Mouse (Mus musculus) liver, embryonic 14.5 days (tissue): ENCODE data around the gene Hpdl. TPM values are rescaled to one million over a fixed set of nuclear protein-coding genes. Genes with fewer than 3 reads are reported as not detected.

Experiments used
- ATAC-seq: fragments of 200-750 bp; cut with Nextera tagmentation; 2 replicates; pipeline ENCODE4 v1.8.0; 2017; ENCODE audit warnings: moderate number of reproducible peaks, mild to moderate bottlenecking, moderate library complexity; ENCODE audit not compliant: insufficient read depth
- DNase-seq, 3 experiments: peaks; one replicate each; pipeline ENCODE4 v3.0.0-alpha.2; 2012 to 2013; ENCODE audit warnings: low read depth in 3 of 3, low spot score in 3 of 3
- H3K27ac ChIP-seq: fragments of 300-500 bp; sonication (generic); 2 replicates; pipeline ENCODE4 v1.5.1; 2014; ENCODE audit warnings: moderate library complexity, mild to moderate bottlenecking, control low read depth, inconsistent platforms
- H3K27me3 ChIP-seq: fragments of 300-500 bp; sonication (generic); 2 replicates; pipeline ENCODE4 v1.6.1; 2014; ENCODE audit warnings: mild to moderate bottlenecking, low read length, moderate library complexity; ENCODE audit not compliant: control insufficient read depth, insufficient read depth
- H3K36me3 ChIP-seq: fragments of 300-500 bp; sonication (generic); replicated peaks from 2 replicates; pipeline ENCODE4 v1.6.1; 2014; ENCODE audit warnings: low read depth; ENCODE audit not compliant: control insufficient read depth, insufficient read depth
- H3K4me1 ChIP-seq, 2 experiments: fragments of 200-500 bp in 1 of 2; fragments of 300-500 bp in 1 of 2; sonication (generic) in 1 of 2; replicated peaks; 2 replicates each; pipeline ENCODE4 v1.6.1; 2012 to 2014; ENCODE audit warnings: antibody characterized with exemption in 1 of 2, inconsistent platforms in 1 of 2, low read length in 1 of 2; ENCODE audit not compliant: control insufficient read depth in 2 of 2, insufficient read depth in 2 of 2
- H3K4me2 ChIP-seq: fragments of 300-500 bp; sonication (generic); 2 replicates; pipeline ENCODE4 v1.6.1; 2014; ENCODE audit warnings: low read depth, mild to moderate bottlenecking, control low read depth, moderate library complexity
- H3K4me3 ChIP-seq, 2 experiments: fragments of 200-500 bp in 1 of 2; fragments of 300-500 bp in 1 of 2; sonication (generic) in 1 of 2; 2 replicates each; pipeline ENCODE4 v1.5.1; 2012 to 2014; ENCODE audit warnings: low read depth in 2 of 2, low read length in 2 of 2, mild to moderate bottlenecking in 2 of 2, control low read depth in 1 of 2, inconsistent platforms in 1 of 2, moderate library complexity in 1 of 2; ENCODE audit not compliant: insufficient read depth in 1 of 2
- H3K9ac ChIP-seq: fragments of 300-500 bp; sonication (generic); replicated peaks from 2 replicates; pipeline ENCODE4 v1.6.1; 2014; ENCODE audit warnings: mild to moderate bottlenecking, control low read depth, moderate library complexity
- H3K9me3 ChIP-seq: fragments of 300-500 bp; sonication (generic); 2 replicates; pipeline ENCODE4 v1.6.1; 2016; ENCODE audit warnings: low read length, mixed read lengths; ENCODE audit not compliant: control insufficient read depth
- CTCF ChIP-seq: IDR thresholded peaks from 2 replicates; pipeline ENCODE4 v1.5.1; 2016; ENCODE audit warnings: antibody characterized with exemption, low read depth, control low read depth
- EP300 ChIP-seq: IDR thresholded peaks from 2 replicates; pipeline ENCODE4 v1.6.1; 2016; ENCODE audit warnings: antibody characterized with exemption, low read depth
- WGBS: fragments of 180-500 bp; shearing (Covaris S2); extraction: QIAGEN DNeasy Blood & Tissue Kit; methylation state at CpG from one replicate; pipeline ENCODE4 v1.1.7; 2014; ENCODE audit not compliant: insufficient replicate concordance; 5-methylcytosine and 5-hydroxymethylcytosine counted together
- polyA plus RNA-seq, 2 experiments: library from polyadenylated mRNA; depleted of rRNA in 1 of 2; stranded (reverse) in 1 of 2; unstranded in 1 of 2; fragments of >200 nt; fragmentation: Nextera tagmentation in 1 of 2; extraction: Ambion mirVana in 1 of 2; gene quantifications; 2 replicates each; pipeline versions ENCODE4 v1.2.1 to v1.2.3; 2012 to 2014

Gene Hpdl
- polyA plus RNA-seq, 2 experiments, result 0.19 TPM

DNA sequence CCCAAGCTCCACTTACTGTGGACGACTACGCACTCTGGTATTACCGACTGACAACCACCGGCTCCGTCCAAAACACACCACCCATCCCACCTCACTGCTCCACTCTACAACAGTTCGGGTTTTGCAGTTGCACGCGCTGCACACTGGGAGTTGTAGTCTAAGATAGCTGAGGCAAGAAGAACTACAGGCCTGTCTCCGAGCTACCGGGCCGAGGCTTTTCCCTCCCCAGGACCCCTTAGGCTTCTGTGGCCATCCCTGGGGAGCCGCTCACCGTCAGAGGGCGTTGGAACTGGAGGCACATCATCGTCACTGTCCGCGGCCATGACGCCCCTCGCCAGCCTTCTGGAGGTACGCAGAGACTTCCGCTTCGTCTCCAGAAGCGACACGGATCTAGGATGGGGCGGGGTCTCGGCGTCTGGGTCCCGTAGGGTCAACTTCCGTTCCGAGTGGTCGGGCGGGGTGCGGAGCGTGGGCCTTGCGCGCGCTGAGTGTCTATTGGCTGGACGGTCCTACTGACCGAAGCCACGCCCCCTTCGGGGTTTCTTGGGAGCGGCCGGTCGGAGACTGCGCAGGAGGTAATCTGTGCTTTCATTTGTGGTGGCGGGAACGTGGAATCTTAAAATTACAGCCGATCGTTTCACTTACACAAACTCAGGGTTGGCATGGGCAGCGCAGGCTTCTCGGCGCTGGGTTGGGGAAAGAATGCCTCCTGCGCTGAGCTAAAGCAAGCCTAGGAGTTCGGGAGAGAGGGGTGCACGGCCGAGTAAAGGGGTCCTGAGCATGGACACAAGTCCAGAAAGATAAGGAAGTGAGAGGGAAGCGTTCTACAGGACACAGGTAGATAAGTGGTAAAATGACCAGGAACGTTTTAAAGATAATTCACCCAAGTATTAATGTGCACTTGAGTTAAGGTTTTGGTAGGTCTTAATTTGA, 14.0 kb downstream of the Hpdl start, which contains the start of the genes Toe1 and Mutyh:
Gene Toe1, minus strand, starts transcription at position 444 of the 933 bp plus-strand sequence.
Gene Mutyh, plus strand, starts transcription at position 527 of the 933 bp plus-strand sequence.
- ATAC-seq (peak; percentile 97), DNase-seq (peak; percentile 95 to 96 (median 95))
- Histone ChIP-seq H3K27ac (peak within 1 kb of the TSS; percentile 60), H3K9ac (peak within 1 kb of the TSS; percentile 79), H3K9me3 (no peaks in the 10 kb centered on the region), H3K4me2 (peak within 1 kb of the TSS; percentile 94), H3K4me1 (peaks cover 9 to 11% of the 10 kb centered on the region in 2 experiments), H3K36me3 (peaks cover 23% of the 10 kb centered on the region), H3K4me3 (peak within 1 kb of the TSS; percentile 69 to 76), H3K27me3 (no peaks in the 10 kb centered on the region)
- under 1% methylated on average over 58 of the region's 58 CpGs for WGBS
- TF ChIP-seq CTCF, result peak; percentile 34
- no peak for TF ChIP-seq EP300

DNA sequence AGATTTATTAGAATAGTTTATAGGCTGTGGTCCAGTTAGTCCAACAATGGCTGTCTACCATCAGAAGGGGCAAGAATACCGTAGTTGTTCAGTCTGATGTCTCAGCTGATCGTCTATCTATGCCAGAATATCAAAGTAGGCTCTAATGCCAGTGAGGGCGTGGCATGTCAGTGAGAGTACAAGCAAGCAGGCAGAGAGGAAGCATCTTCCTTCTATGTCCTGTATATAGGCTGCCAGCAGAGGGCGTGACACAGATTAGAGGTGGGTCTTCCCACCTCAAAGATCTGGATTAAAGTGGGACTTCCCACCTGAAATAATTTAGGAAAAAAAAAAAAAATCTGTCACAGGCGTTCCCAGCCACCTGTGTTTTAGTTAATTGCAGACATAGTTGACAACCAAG, 21.6 kb downstream of the Hpdl start:
- DNase-seq, result no peak
- 18% methylated on average over 5 of the region's 5 CpGs for WGBS
- H3K27ac ChIP-seq, result no peak overlapping the region
- H3K4me2 ChIP-seq, result no peak overlapping the region
- H3K9me3 ChIP-seq, result no peaks in the 10 kb centered on the region
- no peak overlapping the region for H3K4me3 ChIP-seq
- H3K9ac ChIP-seq, result no peak overlapping the region
- peaks cover 14% of the 10 kb centered on the region for H3K36me3 ChIP-seq
- no peaks in the 10 kb centered on the region for H3K27me3 ChIP-seq
- no peak for ATAC-seq
- H3K4me1 ChIP-seq, result no peaks in the 10 kb centered on the region
- TF ChIP-seq CTCF (peak; percentile 62), EP300 (no peak)

DNA sequence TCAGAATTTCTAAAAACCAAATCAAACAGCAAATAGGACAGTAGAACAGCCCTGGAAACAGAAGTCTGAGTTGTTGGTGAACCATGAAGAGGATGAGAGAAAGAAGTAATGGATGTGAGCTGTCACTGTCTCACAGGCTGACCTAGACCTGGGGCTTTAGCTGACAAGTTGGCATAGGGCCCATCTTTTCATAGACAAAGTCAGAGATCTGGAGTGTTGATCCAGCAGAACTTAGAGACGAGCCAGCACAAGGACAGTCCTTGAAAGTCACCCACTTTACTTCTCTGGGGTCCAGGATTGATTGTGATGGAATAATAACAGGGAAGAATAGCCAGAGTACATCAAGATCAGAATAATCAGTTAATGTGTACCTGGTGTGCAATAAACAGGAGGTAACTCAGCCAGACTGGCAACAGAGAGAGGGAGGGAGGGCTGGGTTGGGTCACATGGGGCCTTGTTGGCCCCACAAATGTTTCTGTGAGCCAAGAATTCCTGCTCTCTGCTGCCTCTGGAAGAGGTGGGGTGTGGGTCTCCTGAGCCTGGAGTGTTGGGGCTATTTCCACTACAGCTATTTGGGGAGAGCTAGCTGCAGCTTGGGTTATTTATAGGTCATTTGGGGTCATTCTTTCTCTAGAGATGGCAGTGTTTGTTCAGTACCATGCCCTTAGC, 24.9 kb downstream of the Hpdl start:
- H3K4me1 ChIP-seq, result no peaks in the 10 kb centered on the region
- H3K27ac ChIP-seq, result no peak overlapping the region
- no peak overlapping the region for H3K4me3 ChIP-seq
- WGBS, result 63% methylated on average over 1 of the region's 1 CpGs
- DNase-seq (no peak), ATAC-seq (no peak)
- no peak overlapping the region for H3K9ac ChIP-seq
- no peak overlapping the region for H3K4me2 ChIP-seq
- H3K36me3 ChIP-seq, result no peaks in the 10 kb centered on the region
- H3K9me3 ChIP-seq, result no peaks in the 10 kb centered on the region
- H3K27me3 ChIP-seq, result no peaks in the 10 kb centered on the region
- no peak for TF ChIP-seq CTCF
- TF ChIP-seq EP300, result no peak

DNA sequence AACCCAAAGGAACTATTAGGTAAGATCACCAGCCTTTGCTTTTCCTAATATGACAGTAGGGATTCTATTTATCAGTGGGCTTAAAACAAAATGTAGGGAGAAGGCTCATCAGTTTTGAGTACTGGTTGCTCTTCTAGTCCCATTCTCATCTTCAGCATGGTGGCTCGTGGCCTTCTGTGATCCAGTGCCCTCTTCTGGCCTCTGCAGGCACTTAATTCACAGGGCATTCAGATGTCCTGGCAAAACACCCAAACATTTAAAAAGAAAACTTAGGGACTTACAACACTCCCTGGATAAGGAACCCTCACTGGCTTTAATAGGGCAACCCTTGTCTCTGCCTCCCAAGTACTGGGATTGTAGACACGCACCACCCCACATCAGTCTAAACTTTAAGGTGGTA, 27.2 kb downstream of the Hpdl start:
- no peak overlapping the region for H3K27ac ChIP-seq
- 59% methylated on average over 2 of the region's 2 CpGs for WGBS
- H3K4me3 ChIP-seq, result no peak overlapping the region
- DNase-seq (no peak), ATAC-seq (no peak)
- no peaks in the 10 kb centered on the region for H3K4me1 ChIP-seq
- H3K9me3 ChIP-seq, result no peaks in the 10 kb centered on the region
- no peaks in the 10 kb centered on the region for H3K36me3 ChIP-seq
- H3K4me2 ChIP-seq, result no peak overlapping the region
- H3K9ac ChIP-seq, result no peak overlapping the region
- H3K27me3 ChIP-seq, result no peaks in the 10 kb centered on the region
- TF ChIP-seq EP300 (no peak), CTCF (peak; percentile 31; the same call in 1 of the 2 replicates)

GRCm38 (mm10) chr4:116792453-116792852, 29.1 kb downstream of the Hpdl start:
- H3K4me1 ChIP-seq, result no peaks in the 10 kb centered on the region
- H3K27me3 ChIP-seq, result no peaks in the 10 kb centered on the region
- no peak overlapping the region for H3K4me3 ChIP-seq
- no peak overlapping the region for H3K27ac ChIP-seq
- DNase-seq (no peak), ATAC-seq (no peak)
- WGBS, result 74% methylated on average over 8 of the region's 8 CpGs
- H3K9me3 ChIP-seq, result no peaks in the 10 kb centered on the region
- H3K9ac ChIP-seq, result no peak overlapping the region
- H3K4me2 ChIP-seq, result no peak overlapping the region
- no peaks in the 10 kb centered on the region for H3K36me3 ChIP-seq
- TF ChIP-seq CTCF (no peak), EP300 (no peak)
